Mouse (Mus musculus) olfactory bulb, adult 2 months (tissue): ENCODE data around the gene Pappa2.

ENCODE experiments used
- CTCF ChIP-seq: fragments of 200-500 bp; IDR thresholded peaks from 2 replicates; pipeline ENCODE4 v1.5.1; 2012; ENCODE audit warnings: low read depth, mild to moderate bottlenecking, low read length, moderate library complexity; ENCODE audit not compliant: insufficient read depth
- POLR2A ChIP-seq: fragments of 200-500 bp; IDR thresholded peaks from 2 replicates; pipeline ENCODE4 v1.6.1; 2012; ENCODE audit warnings: mild to moderate bottlenecking, low read depth, low read length, moderate library complexity; ENCODE audit not compliant: insufficient read depth

DNA sequence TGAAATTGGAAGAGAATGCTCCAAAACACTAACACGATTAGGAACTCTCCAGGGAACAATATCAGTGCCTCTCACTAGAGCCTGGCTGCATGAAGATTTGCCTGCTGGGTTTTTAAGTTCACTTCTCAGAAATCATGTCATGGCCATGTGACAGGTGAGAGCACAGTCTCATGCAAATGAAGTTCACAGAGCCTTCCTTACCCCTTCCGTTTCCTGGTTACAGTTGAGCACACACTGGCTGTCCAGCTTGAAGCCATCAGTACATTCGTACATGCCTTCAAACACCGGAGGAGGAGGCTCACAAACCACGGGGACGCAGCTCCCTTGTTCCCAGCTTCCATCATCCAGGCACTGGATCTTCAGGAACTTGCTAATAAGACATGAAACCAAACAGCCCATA lies 215.6 kb downstream of the Pappa2 start:
- TF ChIP-seq POLR2A = no peak
- TF ChIP-seq CTCF = no peak
